10 mouse cellular contexts compared by ENCODE assay signal in the genomic region with DNA sequence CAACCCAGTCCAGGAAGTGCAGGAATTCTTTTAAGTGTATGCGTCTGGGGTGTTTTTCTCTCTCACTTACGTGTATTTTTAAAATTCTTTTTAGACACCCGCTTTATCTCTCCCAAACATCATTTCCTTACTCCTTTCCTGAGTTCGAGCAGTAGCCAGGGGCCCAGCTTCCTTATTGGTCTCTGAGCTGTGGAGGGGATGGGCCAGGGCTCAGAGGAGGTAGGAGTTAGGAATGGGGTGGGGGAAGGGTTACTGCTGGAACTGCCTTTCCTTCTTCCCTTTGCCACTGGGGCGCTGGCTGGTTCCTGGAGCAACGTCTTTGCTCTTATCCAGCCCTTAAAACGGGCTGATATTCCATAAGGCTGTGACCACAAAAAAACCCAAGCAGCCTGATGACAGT.
A peak's percentile ranks its signal among the peaks of the same experiment; 100 is the strongest.
DNase-seq lines count a peak whose midpoint lies in the region; ATAC-seq lines count a peak whose summit lies in the region.
"Had no signal": no experiment of that assay in that cellular context is flagged by ENCODE, and none has a peak within 500 bp of the region (broad histone marks: within the 10 kb centered on the region; RNA-seq: fewer than 3 reads in every experiment).

No protein-coding gene starts in this region.

- 0 out of 2 replicates have a peak, but pooled peaks have one; percentile 41 for ATAC-seq in liver, embryonic 13.5 days (ENCODE audit: low read depth)
- ATAC-seq in granulocyte monocyte progenitor cell, adult 5-6 weeks (replicated peaks; ENCODE audit: poor library complexity, severe bottlenecking) = no peak

- H3K9ac ChIP-seq in liver, embryonic 13.5 days = no peak overlapping the region

- H3K4me1 ChIP-seq in brown adipose tissue, adult 24 weeks (ENCODE audit: control insufficient read depth, insufficient read depth, insufficient read length, low read length) = peaks cover 2% of the 10 kb centered on the region
- no peaks in the 10 kb centered on the region for H3K4me1 ChIP-seq in liver, embryonic 13.5 days (replicated peaks)

- peak; percentile 11 for DNase-seq in ZHBTc4 (ENCODE audit: low read depth, low spot score)
- peak; percentile 21 to 38 for DNase-seq in heart, postnatal 36 days
- no peak for DNase-seq in liver, embryonic 13.5 days
- DNase-seq in cerebellum, postnatal 10 days = no peak
- DNase-seq in T-cell, adult 2 months (ENCODE audit: low spot score) = no peak
- DNase-seq in urinary bladder, adult 2 months (ENCODE audit: low spot score) = no peak
- DNase-seq: layer of hippocampus, postnatal 36 days; thymus, postnatal 14 days had no signal

- WGBS in liver, embryonic 13.5 days (ENCODE audit: insufficient replicate concordance) = 15% methylated on average over 7 of the region's 7 CpGs

- no peaks in the 10 kb centered on the region for H3K36me3 ChIP-seq in liver, embryonic 13.5 days

- intact Hi-C loops in heart, postnatal 36 days (cut with DNase I) = no loop called here

- H3K4me2 ChIP-seq in liver, embryonic 13.5 days = no peak overlapping the region

- peak overlapping the region; percentile 80 for H3K4me3 ChIP-seq in brown adipose tissue, adult 24 weeks (ENCODE audit: insufficient read depth, low read depth, low read length)
- no peak overlapping the region for H3K4me3 ChIP-seq in liver, embryonic 13.5 days (replicated peaks)

- no peaks in the 10 kb centered on the region for H3K27me3 ChIP-seq in liver, embryonic 13.5 days

- no peaks in the 10 kb centered on the region for H3K9me3 ChIP-seq in liver, embryonic 13.5 days (replicated peaks)

- H3K27ac ChIP-seq in brown adipose tissue, adult 24 weeks (replicated peaks; ENCODE audit: low read depth, low read length) = peak overlapping the region; percentile 100
- no peak overlapping the region for H3K27ac ChIP-seq in liver, embryonic 13.5 days

Comparison
In these comparisons a context has a peak if more than half of its experiments do, and no peak if none do; other contexts are left out.
1. DNase-seq: peak in ZHBTc4 (single experiment) and heart, postnatal 36 days (2 of 2); none in liver, embryonic 13.5 days (single experiment), cerebellum, postnatal 10 days (0 of 2), T-cell, adult 2 months (single experiment) and urinary bladder, adult 2 months (single experiment).